Mouse (Mus musculus) left cerebral cortex, adult 2 months (tissue): Measurements from ENCODE around the gene Hibch. TPM values are rescaled to one million over a fixed set of nuclear protein-coding genes. Genes with fewer than 3 reads are reported as not detected.

ENCODE experiments used
- DNase-seq, 2 experiments: peaks; one replicate each; pipeline ENCODE4 v3.0.0; 2021 to 2022; ENCODE audit warnings: low spot score in 2 of 2, mixed read lengths in 1 of 2; ENCODE audit errors: extremely low spot score in 1 of 2
- H3K27ac ChIP-seq: fragments of 200-600 bp; 2 replicates; pipeline ENCODE4 v1.8.1; 2022
- H3K4me3 ChIP-seq: fragments of 200-600 bp; 2 replicates; pipeline ENCODE4 v1.8.1; 2022
- CTCF ChIP-seq: fragments of 200-600 bp; IDR thresholded peaks from 2 replicates; pipeline ENCODE4 v1.8.1; 2022; ENCODE audit warnings: antibody characterized with exemption, mild to moderate bottlenecking, moderate library complexity
- intact Hi-C: fragments of 180-260 bp; cut with DNase I; formaldehyde crosslinking; loops from one replicate; pipeline ENCODE4 v1.15.1; 2025
- long read RNA-seq, 2 experiments: library from polyadenylated mRNA; stranded (forward); transcript quantifications; one replicate each; pipeline ENCODE4 v2.0.0; 2021; ENCODE audit warnings: borderline mapping rate in 2 of 2
- total RNA-seq, 2 experiments: library from RNA; stranded (reverse); gene quantifications; 2 replicates each; pipeline ENCODE4 v1.2.3; 2021

The Hibch gene
- 10 to 100 TPM; 13.2 to 15.4 TPM for total RNA-seq
- long read RNA-seq, experiment 1, partial matches to known transcripts: 1 of 3 reads
- long read RNA-seq, experiment 1, other reads (novel, unspliced or antisense): 0 of 3 reads
- long read RNA-seq, experiment 2, transcript Hibch-201 (14 exons, 1,830 nt): major isoform, 6 of 8 reads
- long read RNA-seq, experiment 2, partial matches to known transcripts: 0 of 8 reads
- long read RNA-seq, experiment 2, other reads (novel, unspliced or antisense): 1 of 8 reads

DNA sequence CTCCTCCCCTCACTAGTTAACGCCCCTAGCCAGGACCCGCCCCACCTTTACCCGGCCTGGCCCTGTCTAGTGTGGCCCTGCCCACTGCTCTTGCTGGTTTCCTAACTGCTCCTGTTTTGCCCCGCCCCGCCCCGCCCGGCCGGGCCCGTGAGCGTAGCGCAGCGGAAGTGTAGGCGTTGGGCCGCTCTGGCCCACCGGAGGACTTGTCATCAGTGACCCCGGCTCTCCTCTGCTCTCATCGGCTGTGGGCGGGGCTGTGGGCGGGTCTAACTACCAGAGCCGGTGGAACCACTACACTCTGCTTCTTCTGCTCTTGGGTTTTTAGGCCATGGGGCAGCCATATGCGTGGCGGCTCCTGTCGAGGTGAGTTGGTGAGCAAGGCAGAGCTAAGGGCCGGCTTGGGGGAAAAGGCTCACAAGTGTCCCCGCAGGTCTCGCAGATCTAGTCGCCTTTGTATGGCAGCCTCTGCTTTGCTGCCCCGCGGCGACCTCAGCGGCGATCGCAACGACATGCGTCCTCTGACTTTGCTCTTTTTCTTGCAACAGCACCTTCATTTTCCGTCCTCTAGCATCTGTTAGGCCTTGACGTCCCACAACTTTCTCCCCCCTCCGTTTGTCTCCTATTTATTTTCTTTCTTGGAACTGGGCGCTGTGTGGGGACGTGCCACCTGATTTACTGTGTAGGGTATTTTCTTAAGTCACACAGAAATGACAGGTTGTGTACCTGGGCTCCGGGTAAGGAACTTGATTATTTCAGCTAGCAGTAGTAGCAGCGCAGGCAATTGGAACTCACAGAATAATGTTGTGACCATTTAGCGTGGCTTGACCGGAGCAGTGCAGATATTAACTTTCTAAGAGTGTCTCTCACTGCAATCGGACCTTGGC, at the start of gene Hibch:
Gene Hibch (plus strand): TSS at position 148 of the 884 bp plus-strand sequence.
- Histone ChIP-seq H3K4me3 (peak within 1 kb of the TSS; percentile 67), H3K27ac (peak within 1 kb of the TSS; percentile 79)
- DNase-seq: peak; percentile 94 to 98
- intact Hi-C loops: loop anchor here (2.0 to 10.0 kb wide), 3 partner anchors 28 to 610 kb away; partner anchors contain the start of genes Gls and Inpp1
- no peak for TF ChIP-seq CTCF

DNA sequence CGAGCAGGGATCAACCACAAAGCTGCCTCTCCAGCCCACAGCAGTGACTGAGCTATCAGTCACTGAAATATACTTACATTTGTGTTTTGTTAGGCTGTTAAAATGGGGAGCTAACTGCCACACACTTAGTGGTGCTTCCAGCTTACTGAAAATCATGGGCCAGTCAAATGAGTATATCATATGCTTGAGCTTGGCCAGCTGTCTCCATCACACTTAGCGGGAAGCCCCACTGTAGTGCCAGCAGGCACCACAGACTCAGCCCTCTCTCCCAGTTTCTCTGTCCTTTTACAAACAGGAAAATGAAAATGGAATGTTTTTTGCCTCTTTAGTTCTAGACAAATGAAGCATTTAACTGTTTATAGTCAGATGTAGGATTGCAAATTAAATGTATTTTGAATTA, 48.8 kb upstream of the Hibch start:
- TF ChIP-seq CTCF: no peak
- Histone ChIP-seq H3K27ac (no peak overlapping the region), H3K4me3 (no peak overlapping the region)
- DNase-seq: no peak
- intact Hi-C loops: no loop called here

DNA sequence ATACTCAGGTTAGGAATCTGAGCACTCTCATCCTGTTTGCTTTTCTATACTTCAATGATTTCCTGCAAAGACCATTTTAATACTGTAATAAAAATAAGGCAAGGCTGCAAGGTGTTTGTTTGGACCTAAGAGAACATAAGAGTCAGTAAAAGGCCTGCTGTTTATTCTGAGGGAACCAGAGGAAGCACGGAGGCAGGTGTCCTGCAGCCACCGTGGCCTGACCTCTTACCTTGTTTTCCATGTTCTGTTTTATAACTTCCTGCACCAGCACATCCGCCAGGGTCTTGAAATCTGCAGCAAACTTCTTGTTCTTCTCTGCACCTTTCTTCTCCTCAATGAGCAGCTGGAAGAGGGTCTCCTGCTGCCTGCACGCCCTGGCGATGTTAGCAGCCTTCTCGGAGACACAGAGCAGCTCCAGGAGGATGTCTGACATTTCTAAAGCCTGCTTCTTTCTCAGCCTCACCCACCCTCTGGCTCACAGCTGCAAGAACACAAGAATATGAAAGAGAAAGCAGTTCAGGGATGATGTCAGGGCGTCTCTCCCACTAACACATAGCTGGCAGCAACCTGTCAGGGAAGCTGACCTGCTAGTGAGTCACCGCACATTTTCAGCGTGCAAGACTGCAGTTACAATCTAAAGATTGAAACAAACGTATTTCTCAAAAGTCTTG, 45.5 kb upstream of the Hibch start:
- Histone ChIP-seq H3K27ac (peak overlapping the region; percentile 70), H3K4me3 (peak overlapping the region; percentile 12)
- peak; percentile 36 to 55 for DNase-seq
- intact Hi-C loops: no loop called here
- TF ChIP-seq CTCF: no peak

DNA sequence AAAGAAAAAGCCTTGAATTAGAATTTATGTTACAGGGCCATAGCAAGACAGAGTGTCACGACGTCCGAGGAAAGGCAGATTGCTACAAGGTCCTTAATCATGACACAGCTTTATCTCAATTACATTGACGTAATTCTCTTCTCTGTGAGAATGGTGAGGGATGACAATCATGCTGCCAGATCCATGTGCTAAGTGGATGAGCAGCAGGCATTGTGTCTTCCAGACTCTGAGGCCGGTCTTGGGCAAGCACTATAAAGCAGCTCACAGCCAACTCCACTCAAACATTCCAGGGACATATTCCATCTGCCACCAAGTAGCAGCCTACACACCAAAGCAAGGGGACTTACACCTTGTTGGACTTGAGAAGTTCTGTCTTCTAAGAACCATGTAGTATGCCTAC, 45.0 kb upstream of the Hibch start:
- intact Hi-C loops: no loop called here

DNA sequence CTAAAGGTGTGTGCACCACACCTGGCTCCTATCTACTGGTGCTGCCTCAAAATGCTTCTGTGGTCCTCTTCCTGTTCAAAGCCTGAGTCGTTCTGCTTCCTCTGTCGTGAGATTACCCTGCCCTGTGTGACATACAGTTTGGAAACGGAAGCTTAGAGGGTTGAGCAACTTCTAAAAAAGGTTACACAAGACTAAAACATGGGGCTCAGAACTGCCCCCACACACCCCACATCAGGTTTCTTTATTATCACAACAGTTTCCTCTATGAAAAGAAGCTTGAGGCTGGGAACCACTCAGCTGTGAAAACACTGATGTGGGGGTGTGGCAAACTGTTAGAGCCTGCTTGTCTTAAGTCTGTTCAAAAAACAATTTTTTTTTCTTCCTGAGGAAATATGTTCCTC, 44.4 kb upstream of the Hibch start:
- Histone ChIP-seq H3K27ac (no peak overlapping the region; the same call in 1 of the 2 replicates), H3K4me3 (no peak overlapping the region)
- intact Hi-C loops: no loop called here
- DNase-seq: peak in 1 of 2 experiments; percentile 10
- TF ChIP-seq CTCF: no peak

More for the DNA sequence above, 45.0 kb upstream of the Hibch start:
- no peak for DNase-seq
- peak overlapping the region; percentile 12; the same call in 1 of the 2 replicates for H3K4me3 ChIP-seq
- H3K27ac ChIP-seq: peak overlapping the region; percentile 70; the same call in 1 of the 2 replicates
- TF ChIP-seq CTCF: no peak

DNA sequence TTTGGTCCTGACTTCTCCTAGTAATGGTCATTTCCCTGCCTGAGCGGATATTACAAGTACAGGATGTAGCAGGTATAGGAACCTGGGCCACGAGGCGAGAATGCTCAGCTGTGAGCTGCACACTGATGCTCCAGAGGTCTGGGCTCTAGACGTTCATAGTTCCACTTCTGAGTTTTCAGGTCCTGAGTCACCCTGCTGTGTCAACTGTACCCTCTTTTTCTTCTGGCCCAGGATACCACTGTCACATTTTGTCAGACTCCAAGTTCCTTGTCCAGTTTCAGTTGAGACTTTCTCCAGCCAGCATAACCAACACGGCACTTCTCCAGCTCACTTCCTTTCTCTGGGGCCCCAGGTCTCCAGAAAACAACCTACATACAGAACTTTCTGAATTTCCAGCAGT, 43.1 kb upstream of the Hibch start:
- no peak for TF ChIP-seq CTCF
- Histone ChIP-seq H3K4me3 (no peak overlapping the region), H3K27ac (no peak overlapping the region)
- intact Hi-C loops: no loop called here
- DNase-seq: peak in 1 of 2 experiments; percentile 5

DNA sequence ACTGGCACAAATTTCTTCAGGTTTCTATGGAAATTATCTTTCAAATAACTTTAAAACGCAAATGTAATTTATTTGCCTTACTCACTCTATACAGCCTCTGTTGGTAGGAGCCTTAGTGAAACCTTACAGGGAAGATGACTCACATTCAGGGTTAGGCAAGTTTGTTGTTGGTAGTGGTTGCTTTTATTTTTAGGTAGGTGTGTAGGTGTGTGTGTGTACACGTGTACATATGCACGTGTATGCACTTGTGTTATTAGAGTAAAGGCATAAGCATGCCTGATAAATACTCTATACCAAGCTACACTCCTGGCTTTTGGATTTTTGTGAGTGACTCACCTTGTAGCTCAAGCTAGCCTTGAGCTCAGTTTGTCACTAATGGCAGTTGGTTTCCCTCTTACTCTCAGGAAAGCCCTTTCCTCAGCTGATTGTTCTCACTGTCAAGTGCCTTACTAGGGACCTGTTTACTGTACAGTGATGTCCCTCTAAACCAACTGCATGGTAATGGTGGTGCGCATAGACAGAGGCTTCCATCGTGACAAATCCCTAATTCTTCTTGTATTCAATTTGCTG, 42.2 kb upstream of the Hibch start:
- DNase-seq: peak in 1 of 2 experiments; percentile 5
- TF ChIP-seq CTCF: no peak
- no peak overlapping the region for H3K27ac ChIP-seq
- intact Hi-C loops: no loop called here
- H3K4me3 ChIP-seq: no peak overlapping the region

DNA sequence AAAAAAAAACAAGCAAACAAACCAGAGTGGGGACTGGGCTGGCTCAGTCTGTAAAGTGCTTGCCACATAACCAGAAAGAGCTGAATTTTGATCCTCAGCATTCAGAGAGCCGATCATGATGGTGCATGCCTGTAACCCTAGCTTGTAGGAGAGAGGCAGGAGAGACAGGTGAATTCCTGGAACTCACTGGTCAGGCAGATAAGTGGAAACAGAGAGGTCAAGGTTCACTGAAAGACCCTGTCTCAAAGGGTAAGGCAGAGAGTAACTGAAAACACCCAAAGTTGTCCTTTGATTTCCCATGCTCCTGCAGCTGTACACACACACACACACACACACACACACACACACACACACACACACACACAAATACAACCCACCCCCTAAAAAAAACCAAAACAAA, 39.7 kb upstream of the Hibch start:
- no peak for TF ChIP-seq CTCF
- intact Hi-C loops: no loop called here
- Histone ChIP-seq H3K4me3 (no peak overlapping the region), H3K27ac (no peak overlapping the region)
- DNase-seq: no peak

DNA sequence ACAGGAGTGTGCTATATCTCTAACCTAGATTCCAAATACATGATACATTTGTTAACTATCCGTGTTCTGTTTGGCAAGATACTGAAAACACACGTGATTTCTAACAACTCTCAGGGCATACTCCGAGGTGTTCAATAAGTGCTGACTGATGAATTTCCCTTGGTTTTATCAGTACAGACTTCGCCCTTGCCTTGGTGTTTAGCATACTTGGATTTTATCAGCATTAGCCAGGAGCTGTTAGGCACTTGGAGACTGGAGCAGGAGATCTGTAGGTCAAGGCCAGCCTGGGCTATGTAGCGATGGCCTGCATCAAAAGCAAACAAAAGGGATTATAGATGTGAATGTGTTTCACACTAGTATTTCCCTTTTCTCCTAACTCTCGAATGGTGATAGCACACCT, 36.3 kb upstream of the Hibch start:
- DNase-seq: no peak
- Histone ChIP-seq H3K4me3 (no peak overlapping the region), H3K27ac (no peak overlapping the region)
- intact Hi-C loops: no loop called here
- TF ChIP-seq CTCF: no peak

DNA sequence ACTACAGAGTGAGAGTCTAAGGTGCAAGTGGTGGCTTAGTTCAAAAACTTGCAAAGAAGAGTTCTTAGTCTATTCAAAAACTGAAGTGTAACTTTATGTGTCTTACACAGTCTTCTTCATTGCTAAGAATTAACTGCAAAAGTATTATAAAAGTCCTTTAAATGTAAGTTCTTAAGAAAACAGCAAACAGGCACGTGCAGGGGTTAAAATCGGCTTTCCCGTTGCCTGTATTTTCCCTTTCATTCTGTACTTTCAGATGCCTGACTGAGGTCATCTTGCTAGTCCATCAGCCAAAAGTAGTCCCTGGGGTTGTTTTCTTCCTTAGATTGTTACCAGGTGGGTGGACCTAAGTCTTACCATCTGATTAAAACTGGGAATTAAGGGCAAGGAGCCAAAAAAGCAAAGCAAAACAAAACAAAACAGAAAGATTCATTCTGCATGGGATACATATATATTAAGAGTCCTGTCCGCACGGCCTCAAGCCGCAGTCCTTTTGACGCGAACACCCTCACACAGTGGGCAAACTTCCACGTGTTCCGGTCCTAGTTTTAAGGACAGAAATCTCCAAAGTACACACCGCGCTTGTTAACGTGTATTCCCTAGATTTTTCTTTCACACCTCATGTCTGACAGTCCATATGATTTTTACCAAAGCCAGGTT, 28.4 kb upstream of the Hibch start:
- intact Hi-C loops: loop anchor here (2.0 kb wide), 1 partner anchor 28 kb away; the partner anchor contains the start of gene Hibch
- no peak for TF ChIP-seq CTCF
- H3K4me3 ChIP-seq: peak overlapping the region; percentile 95
- no peak for DNase-seq
- peak overlapping the region; percentile 99 for H3K27ac ChIP-seq
